Mouse (Mus musculus) heart, postnatal 0 days (tissue): ENCODE results near the gene Plekhj1.

ENCODE experiments used
- CTCF ChIP-seq: IDR thresholded peaks from 2 replicates; pipeline ENCODE4 v1.5.1; 2016; ENCODE audit warnings: antibody characterized with exemption, control low read depth, low read depth
- EP300 ChIP-seq: IDR thresholded peaks from 2 replicates; pipeline ENCODE4 v1.6.1; 2016; ENCODE audit warnings: antibody characterized with exemption, low read depth

DNA sequence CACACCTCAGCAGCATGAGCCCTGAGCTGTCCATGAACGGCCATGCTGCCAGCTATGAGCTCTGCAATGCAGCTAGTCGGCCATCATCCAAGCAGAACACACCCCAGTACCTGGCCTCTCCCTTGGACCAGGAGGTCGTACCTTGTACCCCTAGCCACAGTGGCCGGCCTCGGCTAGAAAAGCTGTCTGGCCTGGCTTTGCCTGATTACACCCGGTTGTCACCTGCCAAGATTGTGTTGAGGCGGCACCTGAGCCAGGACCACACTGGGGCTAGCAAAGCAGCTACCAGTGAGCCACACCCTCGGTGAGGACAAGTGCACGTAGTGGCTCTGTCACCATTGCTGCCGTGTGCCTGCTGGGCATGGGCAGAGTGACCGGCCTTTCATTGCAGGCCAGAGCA is 12.5 kb downstream of the Plekhj1 start:
- TF ChIP-seq EP300: no peak
- no peak for TF ChIP-seq CTCF
